Mouse (Mus musculus) stomach, embryonic 16.5 days (tissue): ENCODE data around the gene Cryzl2. TPM values are rescaled to one million over a fixed set of nuclear protein-coding genes. Genes with fewer than 3 reads are reported as not detected.

ENCODE experiments used
- ATAC-seq: fragments of 200-750 bp; cut with Nextera tagmentation; 2 replicates; pipeline ENCODE4 v1.8.0; 2017; ENCODE audit warnings: moderate number of reproducible peaks, moderate TSS enrichment; ENCODE audit not compliant: insufficient read depth, low FRiP score
- H3K27ac ChIP-seq: fragments of 300-500 bp; sonication (generic); 2 replicates; pipeline ENCODE4 v1.5.1; 2014; ENCODE audit warnings: low read length
- H3K27me3 ChIP-seq: fragments of 300-500 bp; sonication (generic); 2 replicates; pipeline ENCODE4 v1.6.1; 2014; ENCODE audit warnings: low read length, control low read depth, mixed read lengths; ENCODE audit not compliant: control insufficient read depth, insufficient read depth
- H3K36me3 ChIP-seq: fragments of 300-500 bp; sonication (generic); 2 replicates; pipeline ENCODE4 v1.6.1; 2014; ENCODE audit warnings: low read length; ENCODE audit not compliant: control insufficient read depth, insufficient read depth
- H3K4me1 ChIP-seq: fragments of 300-500 bp; sonication (generic); 2 replicates; pipeline ENCODE4 v1.6.1; 2014; ENCODE audit warnings: low read length, control low read depth, mixed read lengths; ENCODE audit not compliant: control insufficient read depth, insufficient read depth
- H3K4me2 ChIP-seq: fragments of 300-500 bp; sonication (generic); 2 replicates; pipeline ENCODE4 v1.6.1; 2014; ENCODE audit warnings: low read depth, low read length, mixed read lengths
- H3K4me3 ChIP-seq: fragments of 300-500 bp; sonication (generic); replicated peaks from 2 replicates; pipeline ENCODE4 v1.5.1; 2014; ENCODE audit warnings: mild to moderate bottlenecking, low read length
- H3K9ac ChIP-seq: fragments of 300-500 bp; sonication (generic); 2 replicates; pipeline ENCODE4 v1.6.1; 2014; ENCODE audit warnings: low read length
- H3K9me3 ChIP-seq: fragments of 300-500 bp; sonication (generic); replicated peaks from 2 replicates; pipeline ENCODE4 v1.6.1; 2016; ENCODE audit warnings: low read length, control low read depth; ENCODE audit not compliant: control insufficient read depth
- WGBS: fragments of 180-500 bp; shearing (Covaris S2); extraction: QIAGEN DNeasy Blood & Tissue Kit; methylation state at CpG from one replicate; pipeline ENCODE4 v1.1.7; 2014; 5-methylcytosine and 5-hydroxymethylcytosine counted together
- polyA plus RNA-seq: library from polyadenylated mRNA; unstranded; fragments of >200 nt; fragmentation: Nextera tagmentation; extraction: Ambion mirVana; gene quantifications from 2 replicates; pipeline ENCODE4 v1.2.1, GENCODE M21; 2015

Gene Cryzl2
- polyA plus RNA-seq, 1 experiment from 2014 or later: 13.2 TPM

DNA sequence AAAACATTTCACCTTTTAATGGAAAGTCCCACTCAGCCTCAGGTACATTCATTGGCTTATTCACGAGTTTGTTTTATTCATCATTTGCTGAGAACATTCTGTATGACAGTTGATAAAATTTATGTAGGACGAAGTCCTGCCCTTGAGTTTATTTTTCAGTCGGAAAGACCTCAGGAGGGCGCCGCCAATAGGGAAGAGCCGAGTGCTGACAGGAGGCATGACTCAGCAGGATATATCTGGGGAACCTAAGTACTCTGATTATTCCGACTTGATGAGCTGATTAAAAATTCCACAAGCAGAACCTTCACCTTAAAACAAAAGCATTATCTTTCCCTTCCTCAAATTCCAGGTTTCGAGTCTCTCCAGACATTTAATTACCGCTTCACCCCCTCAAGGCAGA lies 21.7 kb downstream of the Cryzl2 start:
- Histone ChIP-seq H3K9ac (no peak overlapping the region), H3K27ac (no peak overlapping the region), H3K4me2 (no peak overlapping the region), H3K4me1 (no peaks in the 10 kb centered on the region), H3K4me3 (no peak overlapping the region), H3K36me3 (no peaks in the 10 kb centered on the region), H3K9me3 (no peaks in the 10 kb centered on the region), H3K27me3 (no peaks in the 10 kb centered on the region)
- 22% methylated on average over 9 of the region's 9 CpGs for WGBS
- no peak for ATAC-seq

GRCm38 (mm10) chr1:157480901-157481300 lies 22.5 kb downstream of the Cryzl2 start:
- H3K4me1 ChIP-seq: no peaks in the 10 kb centered on the region
- no peaks in the 10 kb centered on the region for H3K27me3 ChIP-seq
- no peaks in the 10 kb centered on the region for H3K36me3 ChIP-seq
- no peak overlapping the region for H3K27ac ChIP-seq
- no peak overlapping the region for H3K4me3 ChIP-seq
- ATAC-seq: no peak
- no peaks in the 10 kb centered on the region for H3K9me3 ChIP-seq
- no peak overlapping the region for H3K9ac ChIP-seq
- 44% methylated on average over 3 of the region's 3 CpGs for WGBS
- no peak overlapping the region for H3K4me2 ChIP-seq

DNA sequence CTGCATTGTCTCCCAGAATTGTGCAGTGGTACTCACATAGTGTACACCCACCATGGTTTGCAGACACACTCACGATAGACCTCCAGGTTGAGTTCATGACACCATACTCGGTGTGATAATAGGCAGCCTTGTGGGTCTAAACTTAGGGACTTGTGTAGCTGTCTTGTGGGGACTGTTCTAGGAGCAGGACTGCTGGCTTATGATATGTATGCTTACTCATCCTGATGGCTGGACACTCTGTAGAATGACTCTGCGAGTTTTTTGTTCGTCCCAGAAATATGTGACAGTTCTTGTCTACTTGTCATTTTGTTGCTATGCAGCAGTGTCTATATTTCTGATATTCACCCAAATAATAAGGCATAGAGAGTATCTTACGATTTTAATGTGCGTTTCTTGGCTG lies 23.3 kb downstream of the Cryzl2 start:
- no peaks in the 10 kb centered on the region for H3K9me3 ChIP-seq
- H3K27me3 ChIP-seq: no peaks in the 10 kb centered on the region
- H3K36me3 ChIP-seq: no peaks in the 10 kb centered on the region
- 90% methylated on average over 6 of the region's 6 CpGs for WGBS
- no peak for ATAC-seq
- H3K4me2 ChIP-seq: no peak overlapping the region
- H3K4me1 ChIP-seq: no peaks in the 10 kb centered on the region
- no peak overlapping the region for H3K27ac ChIP-seq
- H3K4me3 ChIP-seq: no peak overlapping the region
- no peak overlapping the region for H3K9ac ChIP-seq

GRCm38 (mm10) chr1:157484161-157484560 lies 25.8 kb downstream of the Cryzl2 start:
- WGBS: 92% methylated on average over 4 of the region's 4 CpGs
- H3K27ac ChIP-seq: no peak overlapping the region
- H3K9ac ChIP-seq: no peak overlapping the region

DNA sequence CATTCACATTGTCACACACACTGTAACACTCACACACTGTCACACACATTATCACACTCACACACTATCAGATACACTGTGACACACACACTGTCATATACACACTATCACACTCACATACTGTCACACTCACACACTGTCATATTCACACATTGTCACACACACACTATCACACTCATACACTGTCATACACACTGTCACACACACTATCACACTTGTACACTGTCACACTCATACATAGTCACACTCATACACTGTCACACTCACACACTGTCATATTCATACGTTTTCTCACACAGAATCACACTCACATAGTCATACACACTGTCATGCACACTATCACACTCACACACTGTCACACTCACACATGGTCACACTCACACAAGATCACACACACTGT lies 42.3 kb downstream of the Cryzl2 start:
- WGBS: 75% methylated on average over 1 of the region's 1 CpGs
- no peaks in the 10 kb centered on the region for H3K27me3 ChIP-seq
- H3K9me3 ChIP-seq: no peaks in the 10 kb centered on the region
- H3K9ac ChIP-seq: no peak overlapping the region
- peak; percentile 33; the same call in 1 of the 2 replicates for ATAC-seq
- H3K27ac ChIP-seq: no peak overlapping the region
- H3K36me3 ChIP-seq: no peaks in the 10 kb centered on the region
- no peaks in the 10 kb centered on the region for H3K4me1 ChIP-seq
- H3K4me3 ChIP-seq: no peak overlapping the region
- no peak overlapping the region for H3K4me2 ChIP-seq

More at GRCm38 (mm10) chr1:157484161-157484560, 25.8 kb downstream of the Cryzl2 start:
- H3K9me3 ChIP-seq: no peaks in the 10 kb centered on the region
- no peaks in the 10 kb centered on the region for H3K36me3 ChIP-seq
- no peaks in the 10 kb centered on the region for H3K4me1 ChIP-seq
- no peak overlapping the region for H3K4me2 ChIP-seq
- no peaks in the 10 kb centered on the region for H3K27me3 ChIP-seq
- no peak overlapping the region for H3K4me3 ChIP-seq
- no peak for ATAC-seq

DNA sequence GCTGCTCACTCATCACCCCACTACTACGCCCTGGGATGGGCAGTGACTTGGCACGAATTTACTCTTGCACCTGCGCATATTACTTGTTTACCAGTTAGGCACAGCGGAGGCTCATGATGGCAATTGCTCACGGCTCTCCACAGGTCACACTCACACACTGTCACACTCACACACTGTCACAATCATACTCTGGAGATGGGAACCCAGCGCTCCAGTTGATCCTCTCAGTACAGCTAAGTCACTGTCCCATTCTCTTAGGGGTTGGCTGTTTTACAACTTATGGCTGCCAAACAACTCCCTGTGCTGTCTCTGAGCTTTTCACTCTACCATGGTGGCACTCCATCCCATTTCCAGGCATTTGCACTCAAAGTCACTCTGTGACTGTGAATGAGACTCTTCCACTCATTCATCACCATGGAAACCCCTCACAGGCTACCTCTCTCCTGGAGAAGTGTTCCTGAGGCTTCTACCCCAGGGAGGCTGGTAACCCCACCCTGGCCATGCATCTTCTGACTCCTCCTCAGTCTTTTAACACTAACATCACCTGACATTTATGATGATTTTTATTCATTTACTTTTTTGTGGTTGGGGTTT lies 43.1 kb downstream of the Cryzl2 start:
- H3K4me1 ChIP-seq: no peaks in the 10 kb centered on the region
- no peak overlapping the region for H3K4me3 ChIP-seq
- no peaks in the 10 kb centered on the region for H3K36me3 ChIP-seq
- ATAC-seq: no peak
- H3K9me3 ChIP-seq: no peaks in the 10 kb centered on the region
- H3K27me3 ChIP-seq: no peaks in the 10 kb centered on the region
- 78% methylated on average over 6 of the region's 6 CpGs for WGBS
- H3K9ac ChIP-seq: no peak overlapping the region
- H3K27ac ChIP-seq: no peak overlapping the region
- no peak overlapping the region for H3K4me2 ChIP-seq

- H3K36me3 ChIP-seq: no peaks in the 10 kb centered on the region
- H3K9ac ChIP-seq: no peak overlapping the region
- H3K27ac ChIP-seq: no peak overlapping the region
- H3K4me3 ChIP-seq: no peak overlapping the region
- H3K9me3 ChIP-seq: no peaks in the 10 kb centered on the region
- no peak overlapping the region for H3K4me2 ChIP-seq
- 72% methylated on average over 6 of the region's 6 CpGs for WGBS
- no peaks in the 10 kb centered on the region for H3K27me3 ChIP-seq
- no peaks in the 10 kb centered on the region for H3K4me1 ChIP-seq
- no peak for ATAC-seq
Observed at GRCm38 (mm10) chr1:157503071-157503470, 44.7 kb downstream of the Cryzl2 start.

DNA sequence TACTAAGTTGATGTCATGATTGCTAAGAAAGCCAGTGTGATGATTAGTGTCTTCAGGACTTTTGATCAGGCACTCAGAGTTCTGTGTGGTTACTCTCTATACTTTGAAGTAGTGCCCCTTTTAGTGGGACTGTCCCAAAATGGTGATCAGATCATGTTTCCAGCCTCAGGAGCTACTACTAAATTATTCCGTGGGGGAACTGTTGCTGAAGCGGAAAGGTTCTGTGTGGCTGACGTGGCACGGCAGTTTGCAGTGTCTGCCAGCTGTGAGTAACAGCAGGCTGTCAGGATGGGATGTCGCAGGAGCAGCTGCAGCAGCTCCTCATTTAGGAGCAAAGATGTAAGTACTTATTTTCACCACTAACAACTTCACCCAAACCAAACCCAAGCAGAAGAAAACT lies 48.1 kb downstream of the Cryzl2 start, which contains the start of gene Sec16b:
Sec16b (plus strand) TSS at position 207 of the 400 bp plus-strand sequence.
- no peaks in the 10 kb centered on the region for H3K4me1 ChIP-seq
- H3K9ac ChIP-seq: no peak within 1 kb of the TSS
- peak within 1 kb of the TSS; percentile 11; the same call in 1 of the 2 replicates for H3K4me3 ChIP-seq
- no peaks in the 10 kb centered on the region for H3K36me3 ChIP-seq
- peak; percentile 58; the same call in 1 of the 2 replicates for ATAC-seq
- WGBS: 38% methylated on average over 5 of the region's 5 CpGs
- H3K27ac ChIP-seq: peak within 1 kb of the TSS; percentile 28; the same call in 1 of the 2 replicates
- H3K9me3 ChIP-seq: no peaks in the 10 kb centered on the region
- H3K27me3 ChIP-seq: no peaks in the 10 kb centered on the region
- H3K4me2 ChIP-seq: peak within 1 kb of the TSS; percentile 26

DNA sequence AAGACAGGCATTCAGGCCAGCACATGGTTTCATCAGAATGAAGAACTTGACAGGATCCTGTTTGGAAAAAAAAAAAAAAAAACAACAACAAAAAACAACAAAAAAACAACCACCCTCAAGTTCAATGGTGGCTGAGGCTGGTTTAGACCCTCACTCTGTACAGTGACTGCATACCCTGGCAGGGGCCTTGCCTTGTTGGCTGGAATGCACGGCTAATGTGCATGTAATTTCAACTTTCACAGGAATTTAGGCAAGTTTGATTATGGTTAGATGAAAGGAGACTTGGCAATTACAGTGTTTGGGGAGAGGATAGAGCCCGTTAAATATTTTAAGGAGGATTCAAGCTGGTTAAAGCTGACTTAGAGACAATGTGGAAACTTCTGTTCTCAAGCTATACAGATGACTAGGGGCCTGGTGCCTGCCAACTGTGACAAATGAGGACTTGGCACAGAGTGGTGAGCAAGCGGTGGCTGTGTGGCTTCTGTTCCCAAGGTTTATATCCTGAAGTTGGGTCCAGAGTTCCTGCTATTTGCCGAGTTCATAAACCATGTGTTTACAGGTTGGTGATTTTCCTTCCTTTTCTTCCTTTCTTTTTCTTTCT lies 48.7 kb downstream of the Cryzl2 start:
- no peak overlapping the region for H3K9ac ChIP-seq
- peak overlapping the region; percentile 11; the same call in 1 of the 2 replicates for H3K4me3 ChIP-seq
- no peak for ATAC-seq
- H3K4me1 ChIP-seq: no peaks in the 10 kb centered on the region
- peak overlapping the region; percentile 28; the same call in 1 of the 2 replicates for H3K27ac ChIP-seq
- H3K9me3 ChIP-seq: no peaks in the 10 kb centered on the region
- H3K27me3 ChIP-seq: no peaks in the 10 kb centered on the region
- H3K4me2 ChIP-seq: peak overlapping the region; percentile 26
- WGBS: 38% methylated on average over 4 of the region's 4 CpGs
- H3K36me3 ChIP-seq: no peaks in the 10 kb centered on the region
